Mouse (Mus musculus): ENCODE results near the gene Itga3.

Itga3 gene

DNA sequence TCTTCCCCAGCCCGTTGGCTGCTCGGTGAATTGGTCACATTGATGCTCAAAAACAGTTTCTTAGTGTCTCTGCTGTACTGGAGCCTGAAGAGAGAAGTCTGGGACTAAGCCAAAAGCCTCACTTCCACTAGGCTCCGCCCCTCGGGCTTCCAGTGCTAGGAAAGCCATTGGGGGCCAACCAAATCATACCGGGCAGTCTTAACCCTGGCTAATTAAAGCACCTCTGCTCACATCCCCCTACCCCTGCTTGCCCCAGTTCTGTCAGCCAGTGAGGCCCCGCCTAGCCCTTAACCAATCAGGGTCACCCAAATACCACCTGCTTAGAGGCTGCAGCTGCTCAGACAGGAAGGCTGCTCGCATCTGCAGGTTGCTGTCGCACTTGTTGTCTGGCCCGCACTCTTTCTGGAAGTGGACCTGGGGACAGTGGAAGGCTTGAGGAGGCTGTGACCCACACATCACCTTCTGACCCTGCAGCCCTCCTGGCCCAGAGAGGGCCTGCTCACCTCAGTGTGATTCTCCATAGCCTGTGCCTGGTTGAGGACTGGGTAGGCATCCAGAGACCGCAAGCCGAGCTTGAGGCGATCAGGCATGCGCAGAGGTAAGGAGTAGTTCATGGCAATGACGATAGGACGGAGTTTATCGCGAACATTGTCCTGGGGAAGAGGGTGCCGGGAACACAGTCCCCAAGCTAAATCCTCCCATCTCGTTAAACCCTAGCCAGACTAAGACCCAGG lies 19.7 kb downstream of the Itga3 start:
- no peak for TF ChIP-seq GATA4 (IDR thresholded peaks at IDR 0.05; ENCODE audit: insufficient replicate concordance, low read length)

GRCm38 (mm10) chr11:95053062-95053461 lies 23.5 kb downstream of the Itga3 start:
- no peak for TF ChIP-seq GATA4 (IDR thresholded peaks at IDR 0.05; ENCODE audit: insufficient replicate concordance, low read length)

DNA sequence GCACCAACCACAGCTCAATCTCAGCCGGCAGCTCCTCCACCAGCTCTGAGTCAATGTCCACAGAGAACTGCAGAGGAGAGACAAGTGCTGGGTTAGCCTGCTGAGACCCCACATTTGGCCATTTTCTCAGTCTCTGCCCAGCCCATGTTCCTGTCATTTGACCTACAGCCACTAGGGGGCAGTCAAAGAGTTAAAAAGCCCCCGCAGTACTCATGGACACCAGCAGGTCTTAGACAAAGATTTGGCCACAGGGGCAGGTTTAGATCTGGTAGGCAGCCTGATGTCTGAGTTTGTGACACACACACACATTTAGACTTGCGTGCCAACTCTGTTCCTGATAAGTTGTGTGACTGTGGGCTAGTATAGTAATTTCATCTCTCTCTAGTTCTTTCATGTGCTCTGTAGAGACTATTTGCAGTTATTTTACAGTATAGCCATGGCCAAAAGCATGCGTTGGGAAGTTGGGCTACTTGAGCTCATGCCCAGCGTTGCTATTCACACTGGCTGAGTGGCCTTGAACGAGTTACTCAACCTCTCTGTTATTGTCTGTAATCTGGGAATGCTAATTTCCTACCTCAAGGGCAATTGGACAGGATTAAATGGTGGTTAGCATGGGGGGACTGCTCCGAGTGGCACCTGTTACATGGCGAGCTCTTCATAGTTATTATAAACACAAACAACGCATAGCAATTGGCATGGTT lies 29.5 kb downstream of the Itga3 start:
- TF ChIP-seq GATA4 (IDR thresholded peaks at IDR 0.05; ENCODE audit: insufficient replicate concordance, low read length), result no peak

DNA sequence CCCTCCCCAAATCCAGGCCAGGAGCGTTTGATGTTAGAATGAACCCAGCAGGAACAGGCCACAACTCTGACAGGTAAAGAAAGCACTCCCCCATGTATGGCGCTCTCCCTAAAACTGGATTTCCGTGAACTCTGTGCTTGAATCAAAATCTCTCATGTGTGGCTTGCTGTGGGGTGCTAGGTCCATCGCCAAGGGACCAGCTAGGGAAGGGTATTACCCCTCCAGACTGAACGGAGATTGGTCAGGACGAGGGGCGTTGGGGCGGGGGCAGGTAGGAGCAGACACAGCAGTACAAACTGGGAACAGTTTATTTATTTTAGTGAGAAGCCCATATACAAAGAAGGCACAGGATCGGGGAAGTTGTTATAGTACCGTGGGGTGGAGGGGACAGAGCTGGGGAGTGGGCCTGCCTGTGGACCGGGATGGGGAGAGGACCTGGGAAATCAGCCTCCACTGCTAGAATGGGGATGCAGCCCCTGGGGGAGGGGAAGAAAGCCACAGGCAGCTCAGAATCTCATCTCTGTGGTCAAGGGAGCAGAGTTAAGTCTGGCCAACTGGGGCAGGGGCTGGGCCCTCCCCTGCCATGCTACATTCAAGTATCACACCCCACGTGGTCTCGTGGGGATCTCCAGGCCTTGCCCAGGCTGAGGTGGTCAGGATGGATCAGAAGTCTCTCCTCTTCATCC lies 32.3 kb downstream of the Itga3 start:
- TF ChIP-seq GATA4 (IDR thresholded peaks at IDR 0.05; ENCODE audit: insufficient replicate concordance, low read length), result no peak

GRCm38 (mm10) chr11:95043608-95044007 lies 33.0 kb downstream of the Itga3 start:
- no peak for TF ChIP-seq GATA4 (IDR thresholded peaks at IDR 0.05; ENCODE audit: insufficient replicate concordance, low read length)

DNA sequence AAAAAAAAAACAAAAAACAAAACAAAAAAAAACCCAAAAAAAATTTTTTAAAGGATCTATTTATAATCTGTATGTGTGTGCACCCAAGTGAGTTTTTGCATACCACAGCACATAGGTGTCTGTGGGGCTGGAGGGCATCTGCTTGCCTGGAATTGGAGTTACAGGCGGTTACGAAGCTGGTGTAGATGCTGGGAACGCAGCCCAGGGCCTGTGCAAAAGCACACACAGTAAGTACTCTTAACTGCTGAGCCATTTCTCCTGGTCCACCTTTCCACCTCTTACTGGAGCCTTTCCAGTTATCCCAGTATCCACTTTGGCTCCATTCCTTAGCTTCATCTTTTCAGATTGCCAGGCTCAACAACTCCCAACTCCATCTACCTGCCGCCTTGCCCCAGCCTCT lies 33.5 kb downstream of the Itga3 start:
- TF ChIP-seq GATA4 (IDR thresholded peaks at IDR 0.05; ENCODE audit: insufficient replicate concordance, low read length), result no peak

- TF ChIP-seq GATA4 (IDR thresholded peaks at IDR 0.05; ENCODE audit: insufficient replicate concordance, low read length), result no peak
These were observed 34.5 kb downstream of the Itga3 start for GRCm38 (mm10) chr11:95042096-95042495.

DNA sequence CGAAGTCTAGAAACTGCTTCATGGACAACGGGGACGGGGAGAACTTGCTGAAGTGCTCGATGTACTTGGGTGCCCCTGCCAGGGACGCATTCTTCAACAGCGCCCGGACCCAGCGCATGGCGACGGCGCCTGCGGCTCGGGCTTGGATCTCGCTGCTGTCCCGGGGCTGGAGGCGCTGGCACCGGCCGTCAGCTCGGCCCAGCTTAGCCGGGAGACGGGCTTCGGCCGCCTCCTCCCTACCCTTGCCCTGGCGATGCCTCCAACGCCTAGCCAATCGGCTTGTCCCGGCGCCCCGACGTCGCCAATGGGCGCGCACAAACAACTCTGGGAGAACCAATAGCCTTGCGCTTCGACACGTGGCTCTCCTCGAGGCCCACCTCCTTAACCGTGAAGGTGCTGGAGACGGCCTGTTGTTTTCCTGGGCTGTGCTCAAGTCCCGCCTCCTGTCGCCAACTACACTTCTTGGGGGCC lies 35.4 kb downstream of the Itga3 start, which contains the start of gene Pdk2:
Gene Pdk2 (minus strand): TSS at position 216 of the 471 bp plus-strand sequence.
- TF ChIP-seq GATA4 (IDR thresholded peaks at IDR 0.05; ENCODE audit: insufficient replicate concordance, low read length), result no peak; the same call in 1 of the 2 replicates

- TF ChIP-seq GATA4 (IDR thresholded peaks at IDR 0.05; ENCODE audit: insufficient replicate concordance, low read length), result no peak
These were observed 36.0 kb downstream of the Itga3 start for GRCm38 (mm10) chr11:95040491-95041138.

DNA sequence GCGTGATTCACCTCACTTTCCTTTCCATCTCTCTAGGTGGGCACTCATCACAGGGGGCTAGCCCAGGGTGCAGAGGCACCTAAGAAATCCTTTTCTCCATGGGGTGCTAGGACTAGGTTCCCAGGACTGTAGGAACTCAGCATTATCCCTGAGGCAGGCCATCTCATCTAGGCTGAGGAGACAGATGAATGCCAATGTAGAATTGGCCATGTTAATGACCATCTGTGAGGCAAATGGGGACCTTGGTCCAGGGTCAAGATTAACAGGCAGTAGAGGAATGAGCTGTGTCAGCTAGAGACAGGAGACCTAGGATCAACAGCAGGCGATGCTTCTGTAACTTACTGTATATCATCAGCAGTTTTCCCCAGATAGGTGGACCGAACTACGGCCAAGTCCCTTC lies 36.8 kb downstream of the Itga3 start:
- no peak for TF ChIP-seq GATA4 (IDR thresholded peaks at IDR 0.05; ENCODE audit: insufficient replicate concordance, low read length)

DNA sequence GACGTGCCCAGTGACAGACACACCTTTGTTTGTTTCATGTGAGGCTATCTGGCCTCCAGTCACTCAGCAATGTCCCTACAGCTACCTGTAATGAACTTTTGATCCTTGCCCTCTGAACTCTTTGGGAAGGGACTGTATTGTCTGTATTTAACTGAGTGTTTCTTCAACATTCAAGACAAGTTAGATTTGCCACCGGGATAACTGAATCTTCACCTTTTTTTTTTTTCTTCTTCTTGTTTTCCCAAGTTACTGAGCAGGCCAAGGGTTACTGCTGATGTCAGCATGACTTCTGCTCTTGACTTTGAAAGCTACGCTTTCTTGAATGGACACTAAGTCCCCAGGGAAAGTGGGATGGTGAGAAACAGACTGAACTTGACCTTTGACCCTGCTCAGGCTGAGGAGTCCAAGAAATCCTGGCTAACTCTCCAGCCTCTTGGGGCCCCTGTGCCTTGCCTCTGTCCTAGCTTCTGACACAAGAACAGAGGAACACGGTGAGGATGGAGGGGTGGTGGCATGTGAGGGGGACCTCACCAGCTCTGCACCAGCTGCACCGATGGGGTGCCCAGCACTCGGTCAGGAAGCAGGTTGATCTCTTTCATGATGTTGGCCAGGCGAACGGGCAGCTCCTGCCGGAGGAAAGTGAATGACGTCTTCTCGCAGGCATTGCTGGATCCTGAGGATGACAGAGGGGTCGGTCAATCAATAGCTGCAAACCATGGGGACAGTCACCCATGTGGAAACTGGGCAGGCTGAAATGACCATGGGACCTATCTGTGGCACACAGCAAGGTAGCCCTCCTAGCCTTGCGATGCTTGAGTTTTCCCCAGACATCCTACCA lies 37.6 kb downstream of the Itga3 start:
- no peak for TF ChIP-seq GATA4 (IDR thresholded peaks at IDR 0.05; ENCODE audit: insufficient replicate concordance, low read length)

GRCm38 (mm10) chr11:95038156-95038817 lies 38.3 kb downstream of the Itga3 start:
- TF ChIP-seq GATA4 (IDR thresholded peaks at IDR 0.05; ENCODE audit: insufficient replicate concordance, low read length), result no peak

DNA sequence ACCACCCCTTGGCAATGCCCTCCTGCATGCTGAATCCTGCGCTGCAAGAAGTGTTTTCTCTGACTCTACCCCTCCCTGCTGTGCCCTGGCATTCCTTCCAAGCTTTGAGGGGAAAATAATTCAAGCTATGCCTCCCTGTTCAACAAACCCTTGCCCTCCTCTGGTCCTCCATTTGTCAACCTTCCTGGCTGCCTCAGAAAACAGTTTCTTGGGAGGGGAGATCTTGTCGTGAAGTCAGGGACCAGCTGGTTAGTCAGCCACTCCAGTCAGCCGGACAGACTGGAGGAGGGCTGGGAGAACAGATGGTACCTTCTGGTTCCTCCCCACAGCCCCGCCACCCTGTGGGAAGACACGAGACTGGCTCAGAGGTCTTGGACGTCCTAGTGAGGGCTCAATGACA lies 39.3 kb downstream of the Itga3 start:
- no peak for TF ChIP-seq GATA4 (IDR thresholded peaks at IDR 0.05; ENCODE audit: insufficient replicate concordance, low read length)

- TF ChIP-seq GATA4 (IDR thresholded peaks at IDR 0.05; ENCODE audit: insufficient replicate concordance, low read length), result no peak
These were observed 40.1 kb downstream of the Itga3 start for GRCm38 (mm10) chr11:95036521-95036920.

All from liver, adult (tissue).